Mouse (Mus musculus): ENCODE results near the gene Sh3bp4. TPM values are rescaled to one million over a fixed set of nuclear protein-coding genes. Genes with fewer than 3 reads are reported as not detected.

The Sh3bp4 gene
- polyA plus RNA-seq, 1 experiment = 8.6 TPM

DNA sequence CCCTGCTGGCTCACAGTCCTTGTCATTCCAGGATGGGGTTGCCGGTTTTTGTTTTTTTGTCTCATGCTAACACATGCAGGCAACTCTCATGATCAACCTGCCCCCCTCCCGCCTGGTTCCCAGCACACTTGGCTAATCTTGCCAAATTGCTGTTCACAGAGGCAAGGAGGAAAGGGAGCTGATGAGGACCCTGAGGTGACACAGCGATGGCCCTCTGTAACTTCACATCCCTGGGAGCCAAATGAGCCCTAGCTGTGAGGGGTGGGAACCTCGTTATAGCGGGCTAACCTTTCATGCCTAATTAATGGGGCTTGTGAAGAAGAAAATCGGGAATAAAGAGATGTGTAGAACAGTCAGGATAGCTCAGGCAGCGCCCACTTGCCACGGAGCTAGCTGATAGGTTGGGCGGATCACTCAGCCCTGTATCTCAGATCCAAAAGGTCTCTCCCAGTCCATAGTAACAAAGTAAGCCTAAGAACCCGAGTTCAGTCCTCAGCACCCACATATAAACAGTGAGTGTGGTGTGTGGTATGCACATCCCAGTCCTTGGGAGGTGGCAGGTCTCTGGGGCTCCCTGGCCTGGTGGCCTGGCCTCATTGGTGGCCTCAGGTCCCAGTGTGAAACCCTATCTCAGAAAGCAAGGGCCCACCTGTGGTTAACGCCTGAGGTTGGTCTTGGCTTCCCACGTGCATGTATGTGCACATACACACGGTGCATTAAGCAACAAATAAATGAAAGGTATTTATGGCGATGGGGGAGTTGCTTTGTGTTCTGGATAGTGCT lies 25.6 kb downstream of the Sh3bp4 start:
- no peak for TF ChIP-seq POLR2A (IDR thresholded peaks at IDR 0.05; ENCODE audit: borderline replicate concordance, insufficient read depth, low read length)
- no peak for TF ChIP-seq CTCF (IDR thresholded peaks at IDR 0.05; ENCODE audit: borderline replicate concordance, insufficient read depth, low read depth, low read length)
- WGBS = 56% methylated on average over 14 of the region's 14 CpGs
- no peaks in the 10 kb centered on the region for H3K4me1 ChIP-seq (ENCODE audit: control insufficient read depth, insufficient read depth, low read length)

GRCm38 (mm10) chr1:89102231-89103003 lies 32.2 kb downstream of the Sh3bp4 start:
- 73% methylated on average over 15 of the region's 15 CpGs for WGBS
- TF ChIP-seq POLR2A (IDR thresholded peaks at IDR 0.05; ENCODE audit: borderline replicate concordance, insufficient read depth, low read length) = no peak
- TF ChIP-seq CTCF (IDR thresholded peaks at IDR 0.05; ENCODE audit: borderline replicate concordance, insufficient read depth, low read depth, low read length) = no peak
- peaks cover 2% of the 10 kb centered on the region; the same call in 1 of the 2 replicates for H3K4me1 ChIP-seq (ENCODE audit: control insufficient read depth, insufficient read depth, low read length)
- H3K27ac ChIP-seq (ENCODE audit: insufficient read depth, low read length) = no peak overlapping the region
- no peaks in the 10 kb centered on the region for H3K27me3 ChIP-seq (ENCODE audit: control insufficient read depth, insufficient read depth, low read length)
- no peak overlapping the region for H3K4me3 ChIP-seq (replicated peaks; ENCODE audit: insufficient read depth, low read depth, low read length)
- DNase-seq = no peak

More for the DNA sequence above, 25.6 kb downstream of the Sh3bp4 start:
- no peak overlapping the region for H3K4me3 ChIP-seq (replicated peaks; ENCODE audit: insufficient read depth, low read depth, low read length)
- H3K27me3 ChIP-seq (ENCODE audit: control insufficient read depth, insufficient read depth, low read length) = no peaks in the 10 kb centered on the region
- H3K27ac ChIP-seq (ENCODE audit: insufficient read depth, low read length) = no peak overlapping the region
- no peak for DNase-seq

GRCm38 (mm10) chr1:89103004-89103263 lies 32.7 kb downstream of the Sh3bp4 start:
- Histone ChIP-seq H3K4me3 (replicated peaks; ENCODE audit: insufficient read depth, low read depth, low read length) (no peak overlapping the region), H3K4me1 (ENCODE audit: control insufficient read depth, insufficient read depth, low read length) (peaks cover 2% of the 10 kb centered on the region; the same call in 1 of the 2 replicates), H3K27ac (ENCODE audit: insufficient read depth, low read length) (no peak overlapping the region), H3K27me3 (ENCODE audit: control insufficient read depth, insufficient read depth, low read length) (no peaks in the 10 kb centered on the region)
- 56% methylated on average over 3 of the region's 3 CpGs for WGBS
- DNase-seq = no peak
- TF ChIP-seq CTCF (IDR thresholded peaks at IDR 0.05; ENCODE audit: borderline replicate concordance, insufficient read depth, low read depth, low read length) (no peak), POLR2A (IDR thresholded peaks at IDR 0.05; ENCODE audit: borderline replicate concordance, insufficient read depth, low read length) (no peak)

DNA sequence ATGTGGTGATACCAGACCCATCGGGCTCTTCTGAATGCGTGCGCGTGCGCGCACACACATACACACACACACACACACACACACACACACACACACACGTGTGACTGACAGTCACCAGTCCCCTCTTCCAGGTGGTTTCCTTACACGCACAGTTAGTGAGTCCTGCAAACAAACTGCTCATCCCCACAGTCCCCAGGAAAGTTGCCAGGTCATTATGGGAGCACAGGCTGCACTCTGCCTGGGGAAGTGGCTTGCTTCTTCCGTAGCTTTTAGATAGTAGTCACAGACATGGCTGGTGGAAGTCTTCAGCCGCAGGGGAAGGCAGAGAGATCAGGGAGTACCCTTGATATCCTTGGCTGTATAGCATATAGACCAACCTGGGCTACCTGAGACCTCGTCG lies 33.3 kb downstream of the Sh3bp4 start:
- peaks cover 2% of the 10 kb centered on the region; the same call in 1 of the 2 replicates for H3K4me1 ChIP-seq (ENCODE audit: control insufficient read depth, insufficient read depth, low read length)
- H3K27ac ChIP-seq (ENCODE audit: insufficient read depth, low read length) = no peak overlapping the region
- no peak overlapping the region for H3K4me3 ChIP-seq (replicated peaks; ENCODE audit: insufficient read depth, low read depth, low read length)
- no peaks in the 10 kb centered on the region for H3K27me3 ChIP-seq (ENCODE audit: control insufficient read depth, insufficient read depth, low read length)
- WGBS = 77% methylated on average over 12 of the region's 12 CpGs
- no peak for TF ChIP-seq POLR2A (IDR thresholded peaks at IDR 0.05; ENCODE audit: borderline replicate concordance, insufficient read depth, low read length)
- no peak for TF ChIP-seq CTCF (IDR thresholded peaks at IDR 0.05; ENCODE audit: borderline replicate concordance, insufficient read depth, low read depth, low read length)
- DNase-seq = no peak

DNA sequence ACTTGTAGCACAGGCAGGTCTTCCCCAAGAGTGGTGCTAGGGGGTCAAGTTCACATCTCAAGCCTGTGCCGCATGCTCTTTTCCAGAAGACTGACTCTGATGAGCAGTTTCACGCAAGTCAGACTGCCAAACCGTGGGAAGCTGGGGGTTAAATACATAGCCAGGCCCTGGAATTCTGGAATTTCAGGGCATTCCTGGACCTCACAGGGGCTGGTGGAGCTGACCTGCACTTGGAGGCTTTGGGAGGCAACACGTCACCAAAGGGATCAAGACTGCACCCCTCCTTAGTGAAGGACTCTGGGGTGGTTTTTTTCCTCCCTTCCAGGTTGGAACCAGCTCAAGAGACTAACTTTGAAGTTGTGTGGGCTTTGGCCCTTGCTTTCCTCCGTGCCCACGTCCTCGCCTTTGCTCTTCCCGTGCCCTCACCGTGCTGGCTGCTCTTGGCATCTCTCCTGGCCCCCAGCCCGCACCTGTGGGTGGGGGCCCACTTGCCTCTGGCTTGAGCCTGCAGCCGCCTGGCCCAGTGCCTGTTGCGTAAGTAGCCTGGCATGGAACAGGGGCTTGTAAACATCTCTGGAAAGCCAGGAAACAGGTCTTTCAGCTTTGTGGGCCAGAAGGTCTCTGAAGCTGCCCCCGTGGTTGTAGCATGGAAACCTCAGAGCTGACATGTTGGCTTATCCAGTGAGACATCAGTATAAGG lies 34.0 kb downstream of the Sh3bp4 start:
- 40% methylated on average over 13 of the region's 13 CpGs for WGBS
- Histone ChIP-seq H3K27me3 (ENCODE audit: control insufficient read depth, insufficient read depth, low read length) (no peaks in the 10 kb centered on the region), H3K4me3 (replicated peaks; ENCODE audit: insufficient read depth, low read depth, low read length) (no peak overlapping the region), H3K4me1 (ENCODE audit: control insufficient read depth, insufficient read depth, low read length) (peaks cover 2% of the 10 kb centered on the region; the same call in 1 of the 2 replicates), H3K27ac (ENCODE audit: insufficient read depth, low read length) (no peak overlapping the region)
- TF ChIP-seq CTCF (IDR thresholded peaks at IDR 0.05; ENCODE audit: borderline replicate concordance, insufficient read depth, low read depth, low read length) (no peak), POLR2A (IDR thresholded peaks at IDR 0.05; ENCODE audit: borderline replicate concordance, insufficient read depth, low read length) (no peak)
- no peak for DNase-seq

GRCm38 (mm10) chr1:89105891-89106830 lies 35.9 kb downstream of the Sh3bp4 start:
- 87% methylated on average over 18 of the region's 18 CpGs for WGBS
- peaks cover 2% of the 10 kb centered on the region; the same call in 1 of the 2 replicates for H3K4me1 ChIP-seq (ENCODE audit: control insufficient read depth, insufficient read depth, low read length)
- DNase-seq = no peak
- no peak overlapping the region for H3K27ac ChIP-seq (ENCODE audit: insufficient read depth, low read length)
- H3K27me3 ChIP-seq (ENCODE audit: control insufficient read depth, insufficient read depth, low read length) = no peaks in the 10 kb centered on the region
- H3K4me3 ChIP-seq (replicated peaks; ENCODE audit: insufficient read depth, low read depth, low read length) = no peak overlapping the region
- TF ChIP-seq CTCF (IDR thresholded peaks at IDR 0.05; ENCODE audit: borderline replicate concordance, insufficient read depth, low read depth, low read length) (no peak), POLR2A (IDR thresholded peaks at IDR 0.05; ENCODE audit: borderline replicate concordance, insufficient read depth, low read length) (no peak)

- 80% methylated on average over 6 of the region's 6 CpGs for WGBS
- no peak for DNase-seq
- TF ChIP-seq POLR2A (IDR thresholded peaks at IDR 0.05; ENCODE audit: borderline replicate concordance, insufficient read depth, low read length) (no peak), CTCF (IDR thresholded peaks at IDR 0.05; ENCODE audit: borderline replicate concordance, insufficient read depth, low read depth, low read length) (no peak)
- H3K4me1 ChIP-seq (ENCODE audit: control insufficient read depth, insufficient read depth, low read length) = peaks cover 2% of the 10 kb centered on the region; the same call in 1 of the 2 replicates
- H3K27ac ChIP-seq (ENCODE audit: insufficient read depth, low read length) = no peak overlapping the region
- H3K4me3 ChIP-seq (replicated peaks; ENCODE audit: insufficient read depth, low read depth, low read length) = no peak overlapping the region
- H3K27me3 ChIP-seq (ENCODE audit: control insufficient read depth, insufficient read depth, low read length) = no peaks in the 10 kb centered on the region
Measured at GRCm38 (mm10) chr1:89107466-89107865, 37.3 kb downstream of the Sh3bp4 start.
